Mouse (Mus musculus) mesoderm, embryonic 11.5 days (tissue): ENCODE measurements around the gene Noxo1.
A peak's percentile ranks its signal among the peaks of the same experiment; 100 is the strongest.
"Not testable (repeated sequence)": the region's sequence is repeated elsewhere in the genome, so short reads cannot be mapped to it uniquely, and the experiment has no call there.

Source experiments
- DNase-seq: peaks from one replicate; pipeline ENCODE4 v3.0.0-alpha.2; 2012; ENCODE audit warnings: low read depth, low spot score

Noxo1 gene

GRCm38 (mm10) chr17:24719494-24720222 is 23.6 kb downstream of the Noxo1 start:
- peak; percentile 99 for DNase-seq

DNA sequence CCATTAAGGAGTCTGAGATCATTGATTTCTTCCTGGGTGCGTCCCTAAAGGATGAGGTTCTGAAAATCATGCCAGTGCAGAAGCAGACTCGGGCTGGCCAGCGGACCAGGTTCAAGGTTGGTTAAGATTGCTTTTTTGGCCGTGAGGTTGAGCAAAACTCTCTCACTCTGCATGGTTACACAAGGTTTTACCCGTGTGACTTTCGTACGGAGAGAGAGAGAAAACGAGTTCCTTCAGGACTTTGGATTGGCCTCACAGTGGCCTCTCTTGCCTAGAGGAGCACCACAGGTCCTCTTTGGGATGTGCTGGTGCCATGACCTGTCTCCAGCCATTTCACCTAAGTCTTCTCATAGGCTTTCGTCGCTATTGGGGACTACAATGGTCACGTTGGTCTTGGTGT is 24.6 kb downstream of the Noxo1 start:
- not testable (repeated sequence) for DNase-seq

- not testable (repeated sequence) for DNase-seq
Measured at GRCm38 (mm10) chr17:24721383-24721955, 25.4 kb downstream of the Noxo1 start.

GRCm38 (mm10) chr17:24722220-24722924 is 26.3 kb downstream of the Noxo1 start:
- no peak for DNase-seq

DNA sequence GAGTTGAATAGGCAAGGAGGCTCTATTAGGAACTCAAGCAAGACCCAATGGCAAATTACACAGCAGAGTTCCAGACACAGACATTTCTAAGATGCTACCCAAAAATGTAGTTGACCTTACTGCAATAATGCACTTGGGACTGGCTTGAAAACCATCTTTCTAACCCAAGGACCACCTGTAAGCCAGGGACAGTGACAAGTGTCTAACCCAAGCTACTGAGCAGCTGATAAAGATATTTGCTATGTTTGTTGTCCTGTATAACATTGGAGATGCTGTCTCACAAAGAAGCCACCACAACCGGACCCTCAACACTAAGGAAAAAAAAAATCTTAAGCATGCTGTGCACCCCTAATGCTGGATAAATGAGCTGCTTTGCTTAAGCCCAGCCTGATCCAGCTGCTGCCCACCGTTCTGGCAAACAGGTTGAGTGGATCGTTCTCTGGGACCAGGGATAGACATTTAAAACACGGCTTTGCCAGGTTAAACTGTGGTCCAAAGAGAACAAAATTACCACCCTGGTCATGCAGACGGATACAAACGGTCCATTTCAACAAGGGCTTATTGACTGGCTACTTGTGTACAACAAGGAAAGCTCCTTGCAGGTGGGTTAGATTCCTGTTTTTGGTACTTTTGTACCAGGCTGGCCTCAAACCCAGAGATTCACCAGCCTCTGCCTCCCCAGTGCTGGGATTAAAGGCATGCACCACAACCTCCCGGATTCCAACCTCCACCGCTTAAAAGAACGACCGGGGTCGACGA is 27.3 kb downstream of the Noxo1 start:
- no peak for DNase-seq

GRCm38 (mm10) chr17:24723881-24724180 is 27.8 kb downstream of the Noxo1 start:
- no peak for DNase-seq

DNA sequence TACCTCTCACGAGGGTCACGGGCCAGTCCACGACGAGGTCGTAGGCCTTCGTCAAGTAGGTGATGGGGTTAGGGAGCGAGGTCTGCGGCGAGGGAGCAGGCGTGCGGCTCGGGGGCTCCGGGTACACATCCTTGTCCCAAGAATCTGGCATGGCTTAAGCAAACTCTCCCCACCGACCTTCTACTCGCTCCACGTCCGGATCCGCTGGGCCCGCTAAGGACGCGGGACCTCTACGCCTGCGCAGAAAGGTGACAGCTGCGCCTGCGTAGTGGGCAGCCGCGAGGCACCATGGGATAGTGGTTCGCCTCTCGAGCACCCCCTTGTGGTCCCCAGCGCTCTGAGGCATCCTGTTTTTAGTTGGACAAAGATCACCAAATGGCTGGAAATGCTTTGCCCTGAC is 28.1 kb downstream of the Noxo1 start, which contains the start of gene Ndufb10:
Gene Ndufb10 (minus strand): TSS at position 295 of the 400 bp plus-strand sequence.
- DNase-seq, result peak; percentile 97

- no peak for DNase-seq
Measured at GRCm38 (mm10) chr17:24725637-24726390, 29.8 kb downstream of the Noxo1 start.

DNA sequence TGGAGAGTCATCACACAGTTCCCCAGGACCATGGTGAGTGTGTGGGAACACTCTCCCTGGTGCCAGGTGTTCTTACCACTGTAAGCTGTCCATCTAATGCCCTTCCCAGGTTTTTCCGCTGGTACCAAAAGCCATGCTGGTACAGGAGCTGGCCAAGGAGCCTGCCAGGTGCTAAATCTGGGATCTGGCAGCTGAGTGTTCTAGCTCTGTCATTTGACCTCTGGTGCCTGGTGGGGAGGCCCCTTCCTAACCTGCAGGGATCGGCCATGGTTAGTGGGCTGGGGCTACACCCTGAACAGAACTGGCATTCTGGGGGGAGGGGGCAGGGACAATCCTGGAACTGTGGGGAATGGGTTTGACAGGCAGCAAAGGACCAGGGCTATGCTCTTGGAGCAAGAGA is 31.6 kb downstream of the Noxo1 start, which contains the start of gene Rpl3l:
Gene Rpl3l (plus strand): TSS at position 203 of the 400 bp plus-strand sequence.
- DNase-seq, result no peak

DNA sequence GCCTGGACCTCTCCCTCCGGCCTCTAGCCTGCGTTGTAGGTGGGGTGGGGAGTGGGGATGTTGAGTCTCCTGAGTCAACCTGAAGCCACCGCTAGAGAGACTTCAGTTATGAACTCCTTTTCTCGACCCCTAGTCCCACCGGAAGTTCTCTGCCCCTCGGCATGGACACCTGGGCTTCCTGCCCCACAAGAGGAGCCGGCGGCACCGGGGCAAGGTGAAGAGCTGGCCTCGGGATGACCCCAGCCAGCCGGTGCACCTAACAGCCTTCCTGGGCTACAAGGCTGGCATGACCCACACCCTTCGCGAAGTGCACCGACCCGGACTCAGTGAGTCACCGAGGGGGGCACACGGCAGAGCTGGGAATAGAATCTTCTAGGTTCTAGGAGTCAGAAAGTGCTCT is 32.1 kb downstream of the Noxo1 start:
- no peak for DNase-seq

- no peak for DNase-seq
Measured at GRCm38 (mm10) chr17:24729067-24729466, 33.0 kb downstream of the Noxo1 start.

GRCm38 (mm10) chr17:24730787-24731186 is 34.8 kb downstream of the Noxo1 start:
- DNase-seq, result no peak

DNA sequence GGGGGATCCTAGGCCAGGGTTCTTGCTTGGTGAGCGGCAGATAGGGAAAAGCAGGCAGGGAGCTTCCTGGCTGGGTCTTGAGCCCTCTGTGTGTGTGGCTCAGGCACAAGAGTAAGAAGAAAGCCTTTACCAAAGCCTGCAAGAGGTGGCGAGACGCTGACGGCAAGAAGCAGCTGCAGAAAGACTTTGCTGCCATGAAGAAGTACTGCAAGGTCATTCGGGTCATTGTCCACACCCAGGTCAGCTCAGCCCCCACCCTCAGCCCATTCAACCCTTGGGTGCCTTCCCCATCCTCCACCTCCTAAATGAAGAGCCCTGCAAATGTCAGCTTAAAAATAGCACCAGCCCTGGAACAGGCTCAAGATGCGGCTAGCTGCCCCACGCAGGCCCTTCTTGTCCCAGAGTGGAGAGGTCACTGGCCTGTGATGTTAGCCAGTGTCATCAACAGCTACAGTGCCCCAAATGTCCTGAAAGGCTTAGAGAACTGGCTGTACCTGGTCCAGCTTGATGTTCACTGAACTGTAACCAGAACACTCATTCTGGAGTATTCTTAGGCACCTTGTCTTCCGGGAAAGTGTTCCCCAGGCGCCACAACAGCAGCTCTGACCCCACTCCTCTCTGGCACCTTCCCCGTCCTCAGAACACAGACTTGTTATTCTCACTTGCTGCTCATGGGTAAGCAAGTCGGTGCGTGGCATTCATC is 36.4 kb downstream of the Noxo1 start:
- no peak for DNase-seq

GRCm38 (mm10) chr17:24733434-24734050 is 37.5 kb downstream of the Noxo1 start:
- no peak for DNase-seq

GRCm38 (mm10) chr17:24734513-24734912 is 38.5 kb downstream of the Noxo1 start:
- DNase-seq, result no peak

DNA sequence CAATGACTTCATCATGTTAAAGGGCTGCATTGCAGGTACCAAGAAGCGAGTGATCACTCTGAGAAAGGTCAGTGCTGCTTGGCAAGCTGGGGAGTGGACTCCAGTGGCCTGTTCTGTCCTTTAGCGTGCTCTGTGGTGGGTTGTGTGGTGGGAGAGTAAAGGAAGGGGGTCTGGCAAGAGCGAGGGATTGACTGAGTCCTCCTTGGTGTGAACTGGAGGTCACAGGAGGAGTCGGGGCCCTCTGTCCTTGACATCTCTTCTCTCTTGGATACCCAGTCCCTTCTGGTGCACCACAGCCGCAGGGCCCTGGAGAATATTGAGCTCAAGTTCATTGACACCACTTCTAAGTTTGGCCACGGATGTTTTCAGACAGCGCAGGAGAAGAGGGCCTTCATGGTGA is 39.4 kb downstream of the Noxo1 start:
- DNase-seq, result no peak

GRCm38 (mm10) chr17:24736330-24737051 is 40.5 kb downstream of the Noxo1 start, which contains the start of gene Msrb1:
TSS of gene Msrb1 (plus strand) at chr17:24736642.
- DNase-seq, result peak; percentile 96

GRCm38 (mm10) chr17:24737135-24737810 is 41.2 kb downstream of the Noxo1 start:
- no peak for DNase-seq

- no peak for DNase-seq
Measured at GRCm38 (mm10) chr17:24738238-24738637, 42.2 kb downstream of the Noxo1 start.
